Mouse (Mus musculus): ENCODE data around the gene Pkhd1. TPM values are rescaled to one million over a fixed set of nuclear protein-coding genes. Genes with fewer than 3 reads are reported as not detected.

Pkhd1 gene
- 4.0 and 4.6 TPM in 2 replicates for polyA plus RNA-seq (2012; rRNA removed)

GRCm38 (mm10) chr1:20617849-20618530 is at the start of gene Pkhd1:
Gene Pkhd1, minus strand, starts transcription at chr1:20618064.
- DNase-seq (ENCODE audit: low read depth): no peak

GRCm38 (mm10) chr1:20667567-20667966 is 49.7 kb upstream of the Pkhd1 start:
- DNase-seq (ENCODE audit: low read depth): no peak

GRCm38 (mm10) chr1:20666233-20666632 is 48.4 kb upstream of the Pkhd1 start:
- DNase-seq (ENCODE audit: low read depth): no peak

- DNase-seq (ENCODE audit: low read depth): no peak
Measured at GRCm38 (mm10) chr1:20655085-20655484, 37.2 kb upstream of the Pkhd1 start.

- no peak for DNase-seq (ENCODE audit: low read depth)
Measured at GRCm38 (mm10) chr1:20653513-20654506, 35.9 kb upstream of the Pkhd1 start.

GRCm38 (mm10) chr1:20634856-20635255 is 17.0 kb upstream of the Pkhd1 start:
- DNase-seq (ENCODE audit: low read depth): no peak

GRCm38 (mm10) chr1:20633276-20633869 is 15.5 kb upstream of the Pkhd1 start:
- no peak for DNase-seq (ENCODE audit: low read depth)

- DNase-seq (ENCODE audit: low read depth): no peak
Measured at GRCm38 (mm10) chr1:20624564-20624963, 6.7 kb upstream of the Pkhd1 start.

GRCm38 (mm10) chr1:20623375-20623774 is 5.5 kb upstream of the Pkhd1 start:
- no peak for DNase-seq (ENCODE audit: low read depth)

GRCm38 (mm10) chr1:20620611-20621010 is 2.7 kb upstream of the Pkhd1 start:
- no peak for DNase-seq (ENCODE audit: low read depth)

- DNase-seq (ENCODE audit: low read depth): no peak
Measured at GRCm38 (mm10) chr1:20619363-20619762, 1.5 kb upstream of the Pkhd1 start.

- DNase-seq (ENCODE audit: low read depth): no peak
Measured at GRCm38 (mm10) chr1:20612643-20613042, 5.2 kb downstream of the Pkhd1 start.

GRCm38 (mm10) chr1:20605489-20605888 is 12.4 kb downstream of the Pkhd1 start:
- DNase-seq (ENCODE audit: low read depth): no peak

- DNase-seq (ENCODE audit: low read depth): no peak
Measured at GRCm38 (mm10) chr1:20590488-20590887, 27.4 kb downstream of the Pkhd1 start.

GRCm38 (mm10) chr1:20571469-20571868 is 46.4 kb downstream of the Pkhd1 start:
- no peak for DNase-seq (ENCODE audit: low read depth)

- no peak for DNase-seq (ENCODE audit: low read depth)
Measured at GRCm38 (mm10) chr1:20569430-20569829, 48.4 kb downstream of the Pkhd1 start.

- no peak for DNase-seq (ENCODE audit: low read depth)
Measured at GRCm38 (mm10) chr1:20558443-20558842, 59.4 kb downstream of the Pkhd1 start.

- no peak for DNase-seq (ENCODE audit: low read depth)
Measured at GRCm38 (mm10) chr1:20554398-20554797, 63.5 kb downstream of the Pkhd1 start.

GRCm38 (mm10) chr1:20551334-20551733 is 66.5 kb downstream of the Pkhd1 start:
- no peak for DNase-seq (ENCODE audit: low read depth)

GRCm38 (mm10) chr1:20544526-20544925 is 73.3 kb downstream of the Pkhd1 start:
- no peak for DNase-seq (ENCODE audit: low read depth)

- DNase-seq (ENCODE audit: low read depth): no peak
Measured at GRCm38 (mm10) chr1:20513364-20514084, 104.3 kb downstream of the Pkhd1 start.

- no peak for DNase-seq (ENCODE audit: low read depth)
Measured at GRCm38 (mm10) chr1:20498965-20499364, 118.9 kb downstream of the Pkhd1 start.

Measured in gonadal fat pad, adult 2 months (tissue).